Mouse (Mus musculus): ENCODE measurements around the gene Nudt15. TPM values are rescaled to one million over a fixed set of nuclear protein-coding genes. Genes with fewer than 3 reads are reported as not detected.

Gene Nudt15
- polyA plus RNA-seq, 1 experiment from 2014 or later: 6.8 TPM

DNA sequence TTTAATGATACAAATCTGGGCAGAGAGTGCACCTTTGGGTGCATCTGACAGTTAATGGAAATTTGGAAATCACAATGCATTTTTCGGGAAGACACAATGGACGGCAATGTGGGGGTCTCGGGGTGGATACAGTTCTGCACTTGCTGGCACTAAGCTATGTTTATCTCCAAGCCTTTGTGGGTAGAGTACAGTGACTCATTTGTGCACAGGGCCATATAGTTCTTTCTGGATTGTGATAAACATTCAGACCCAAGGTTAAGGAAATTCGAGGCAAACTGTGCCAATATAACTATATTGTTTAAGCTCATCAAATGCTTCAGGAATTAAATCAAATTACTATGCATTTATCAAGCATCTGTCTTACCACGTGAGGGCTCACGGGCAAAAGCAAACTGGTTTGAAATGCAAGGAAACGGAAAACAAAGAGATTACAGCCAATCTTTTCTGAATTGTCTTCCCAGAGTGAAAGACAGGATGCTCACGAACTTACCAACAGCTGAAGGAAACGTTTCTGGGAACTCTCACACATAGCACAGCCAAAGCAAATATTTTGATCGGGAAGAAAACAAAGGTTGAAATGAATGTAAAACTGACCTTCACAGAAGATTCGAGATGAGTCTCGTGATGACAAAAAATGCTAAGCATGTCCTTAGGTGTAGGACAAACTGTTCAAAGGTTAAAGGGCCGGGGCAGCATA is 44.7 kb downstream of the Nudt15 start:
- Histone ChIP-seq H3K27ac (ENCODE audit: low read length) (0 out of 2 replicates have a peak overlapping the region, but pooled peaks have one; percentile 21), H3K4me2 (replicated peaks; ENCODE audit: low read depth, low read length) (no peak overlapping the region), H3K9me3 (ENCODE audit: control insufficient read depth, low read depth, low read length) (no peaks in the 10 kb centered on the region), H3K9ac (replicated peaks; ENCODE audit: low read depth, low read length) (no peak overlapping the region), H3K27me3 (ENCODE audit: control insufficient read depth, insufficient read depth, low read length) (no peaks in the 10 kb centered on the region), H3K4me1 (ENCODE audit: control insufficient read depth, insufficient read depth, low read length) (0 out of 2 replicates have a peak, but pooled peaks cover 2% of the 10 kb centered on the region), H3K4me3 (ENCODE audit: low read depth, low read length) (no peak overlapping the region), H3K36me3 (ENCODE audit: control insufficient read depth, insufficient read depth, low read length) (no peaks in the 10 kb centered on the region)
- WGBS: 60% methylated on average over 13 of the region's 13 CpGs
- no peak; the same call in 1 of the 2 replicates for ATAC-seq (ENCODE audit: insufficient number of reproducible peaks, insufficient read depth, low FRiP score, low read depth)

- no peaks in the 10 kb centered on the region for H3K27me3 ChIP-seq (ENCODE audit: control insufficient read depth, insufficient read depth, low read length)
- no peaks in the 10 kb centered on the region for H3K36me3 ChIP-seq (ENCODE audit: control insufficient read depth, insufficient read depth, low read length)
- H3K27ac ChIP-seq (ENCODE audit: low read length): peak overlapping the region; percentile 16; the same call in 1 of the 2 replicates
- H3K9ac ChIP-seq (replicated peaks; ENCODE audit: low read depth, low read length): no peak overlapping the region
- WGBS: 39% methylated on average over 7 of the region's 7 CpGs
- H3K4me1 ChIP-seq (ENCODE audit: control insufficient read depth, insufficient read depth, low read length): 0 out of 2 replicates have a peak, but pooled peaks cover 2% of the 10 kb centered on the region
- H3K9me3 ChIP-seq (ENCODE audit: control insufficient read depth, low read depth, low read length): no peaks in the 10 kb centered on the region
- ATAC-seq (ENCODE audit: insufficient number of reproducible peaks, insufficient read depth, low FRiP score, low read depth): 0 out of 2 replicates have a peak, but pooled peaks have one; percentile 35
- no peak overlapping the region for H3K4me3 ChIP-seq (ENCODE audit: low read depth, low read length)
- no peak overlapping the region for H3K4me2 ChIP-seq (replicated peaks; ENCODE audit: low read depth, low read length)
These were observed 45.4 kb downstream of the Nudt15 start for GRCm38 (mm10) chr14:73502591-73503184.

DNA sequence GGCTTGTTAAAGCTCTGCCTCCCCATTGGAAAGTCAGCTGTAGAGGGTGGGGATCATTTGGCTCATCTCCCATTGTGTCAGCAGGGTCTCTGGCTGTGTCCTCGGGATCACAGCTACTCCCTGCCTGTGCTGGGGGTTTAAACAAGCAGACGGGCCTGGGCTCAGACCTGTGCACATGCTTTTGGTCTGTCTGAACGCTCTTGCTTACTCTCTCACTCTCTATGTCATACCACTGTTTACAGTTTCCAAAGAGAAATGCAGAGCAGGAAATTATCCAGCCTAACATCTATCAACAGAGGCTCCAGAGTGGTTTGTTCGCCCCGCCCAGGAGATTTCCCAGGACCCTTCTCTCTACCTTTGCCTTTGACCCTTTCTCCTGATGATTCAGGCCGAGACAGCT is 46.3 kb downstream of the Nudt15 start:
- Histone ChIP-seq H3K9ac (replicated peaks; ENCODE audit: low read depth, low read length) (no peak overlapping the region), H3K4me2 (replicated peaks; ENCODE audit: low read depth, low read length) (no peak overlapping the region), H3K27ac (ENCODE audit: low read length) (no peak overlapping the region), H3K4me1 (ENCODE audit: control insufficient read depth, insufficient read depth, low read length) (0 out of 2 replicates have a peak, but pooled peaks cover 2% of the 10 kb centered on the region), H3K4me3 (ENCODE audit: low read depth, low read length) (no peak overlapping the region), H3K9me3 (ENCODE audit: control insufficient read depth, low read depth, low read length) (no peaks in the 10 kb centered on the region), H3K36me3 (ENCODE audit: control insufficient read depth, insufficient read depth, low read length) (no peaks in the 10 kb centered on the region), H3K27me3 (ENCODE audit: control insufficient read depth, insufficient read depth, low read length) (no peaks in the 10 kb centered on the region)
- no peak for ATAC-seq (ENCODE audit: insufficient number of reproducible peaks, insufficient read depth, low FRiP score, low read depth)
- 49% methylated on average over 6 of the region's 6 CpGs for WGBS

- no peaks in the 10 kb centered on the region for H3K36me3 ChIP-seq (ENCODE audit: control insufficient read depth, insufficient read depth, low read length)
- no peak overlapping the region for H3K9ac ChIP-seq (replicated peaks; ENCODE audit: low read depth, low read length)
- 0 out of 2 replicates have a peak, but pooled peaks cover 2% of the 10 kb centered on the region for H3K4me1 ChIP-seq (ENCODE audit: control insufficient read depth, insufficient read depth, low read length)
- no peak overlapping the region for H3K4me3 ChIP-seq (ENCODE audit: low read depth, low read length)
- H3K27ac ChIP-seq (ENCODE audit: low read length): no peak overlapping the region
- 90% methylated on average over 9 of the region's 9 CpGs for WGBS
- H3K4me2 ChIP-seq (replicated peaks; ENCODE audit: low read depth, low read length): no peak overlapping the region
- no peaks in the 10 kb centered on the region for H3K27me3 ChIP-seq (ENCODE audit: control insufficient read depth, insufficient read depth, low read length)
- no peaks in the 10 kb centered on the region for H3K9me3 ChIP-seq (ENCODE audit: control insufficient read depth, low read depth, low read length)
- ATAC-seq (ENCODE audit: insufficient number of reproducible peaks, insufficient read depth, low FRiP score, low read depth): no peak
These were observed 46.8 kb downstream of the Nudt15 start for GRCm38 (mm10) chr14:73501283-73501682.

GRCm38 (mm10) chr14:73495753-73496152 is 52.3 kb downstream of the Nudt15 start:
- Histone ChIP-seq H3K4me1 (ENCODE audit: control insufficient read depth, insufficient read depth, low read length) (no peaks in the 10 kb centered on the region), H3K27me3 (ENCODE audit: control insufficient read depth, insufficient read depth, low read length) (no peaks in the 10 kb centered on the region), H3K27ac (ENCODE audit: low read length) (no peak overlapping the region), H3K9me3 (ENCODE audit: control insufficient read depth, low read depth, low read length) (peaks cover 3% of the 10 kb centered on the region; the same call in 1 of the 2 replicates), H3K9ac (replicated peaks; ENCODE audit: low read depth, low read length) (no peak overlapping the region), H3K36me3 (ENCODE audit: control insufficient read depth, insufficient read depth, low read length) (no peaks in the 10 kb centered on the region), H3K4me2 (replicated peaks; ENCODE audit: low read depth, low read length) (no peak overlapping the region), H3K4me3 (ENCODE audit: low read depth, low read length) (no peak overlapping the region)
- 72% methylated on average over 7 of the region's 7 CpGs for WGBS
- ATAC-seq (ENCODE audit: insufficient number of reproducible peaks, insufficient read depth, low FRiP score, low read depth): no peak

DNA sequence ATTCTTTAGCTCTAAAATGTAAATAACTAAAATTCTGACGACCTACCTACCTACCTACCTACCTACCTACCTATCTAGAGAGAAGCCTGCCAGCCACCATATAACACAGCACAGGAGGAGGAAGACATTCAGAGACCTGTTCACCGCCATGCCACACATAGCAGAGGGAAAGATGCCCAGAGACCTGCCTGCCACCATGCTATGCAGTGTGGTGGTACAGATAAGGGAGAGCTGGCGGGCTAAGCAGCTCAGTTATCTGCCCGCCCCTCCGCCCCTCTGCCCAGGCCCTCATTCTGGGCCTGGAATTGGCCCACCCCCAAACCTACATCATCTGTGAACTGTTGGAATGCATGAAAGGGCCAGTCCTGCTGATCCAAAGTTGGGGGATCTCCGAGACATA is 53.9 kb downstream of the Nudt15 start:
- ATAC-seq (ENCODE audit: insufficient number of reproducible peaks, insufficient read depth, low FRiP score, low read depth): no peak
- H3K27ac ChIP-seq (ENCODE audit: low read length): no peak overlapping the region
- H3K4me1 ChIP-seq (ENCODE audit: control insufficient read depth, insufficient read depth, low read length): no peaks in the 10 kb centered on the region
- WGBS: 76% methylated on average over 6 of the region's 6 CpGs
- no peak overlapping the region for H3K9ac ChIP-seq (replicated peaks; ENCODE audit: low read depth, low read length)
- no peaks in the 10 kb centered on the region for H3K36me3 ChIP-seq (ENCODE audit: control insufficient read depth, insufficient read depth, low read length)
- no peak overlapping the region for H3K4me3 ChIP-seq (ENCODE audit: low read depth, low read length)
- H3K9me3 ChIP-seq (ENCODE audit: control insufficient read depth, low read depth, low read length): peaks cover 3% of the 10 kb centered on the region; the same call in 1 of the 2 replicates
- H3K27me3 ChIP-seq (ENCODE audit: control insufficient read depth, insufficient read depth, low read length): no peaks in the 10 kb centered on the region
- H3K4me2 ChIP-seq (replicated peaks; ENCODE audit: low read depth, low read length): no peak overlapping the region

DNA sequence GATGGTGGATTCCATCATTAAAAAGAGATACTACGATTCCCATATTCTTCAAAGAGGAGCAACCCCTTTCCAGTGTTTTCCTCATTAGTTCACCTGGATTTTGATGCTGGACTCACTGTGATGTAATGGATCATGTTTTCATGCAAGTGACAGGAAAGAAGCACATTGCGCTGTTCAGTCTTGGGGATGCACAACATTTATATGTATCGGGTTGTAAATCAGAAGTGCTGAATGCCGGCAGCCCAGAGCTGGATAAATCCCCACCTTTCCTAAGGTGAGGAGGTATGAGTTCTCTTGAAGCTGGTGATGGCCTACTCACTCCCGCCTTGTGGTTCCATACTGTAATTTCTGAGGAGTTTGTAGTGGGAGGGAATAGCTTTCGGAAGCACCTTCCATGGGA is 54.7 kb downstream of the Nudt15 start:
- no peak overlapping the region for H3K9ac ChIP-seq (replicated peaks; ENCODE audit: low read depth, low read length)
- no peaks in the 10 kb centered on the region for H3K27me3 ChIP-seq (ENCODE audit: control insufficient read depth, insufficient read depth, low read length)
- peaks cover 3% of the 10 kb centered on the region; the same call in 1 of the 2 replicates for H3K9me3 ChIP-seq (ENCODE audit: control insufficient read depth, low read depth, low read length)
- H3K4me3 ChIP-seq (ENCODE audit: low read depth, low read length): no peak overlapping the region
- no peak for ATAC-seq (ENCODE audit: insufficient number of reproducible peaks, insufficient read depth, low FRiP score, low read depth)
- H3K4me1 ChIP-seq (ENCODE audit: control insufficient read depth, insufficient read depth, low read length): no peaks in the 10 kb centered on the region
- H3K36me3 ChIP-seq (ENCODE audit: control insufficient read depth, insufficient read depth, low read length): no peaks in the 10 kb centered on the region
- H3K27ac ChIP-seq (ENCODE audit: low read length): no peak overlapping the region
- WGBS: 95% methylated on average over 6 of the region's 6 CpGs
- no peak overlapping the region for H3K4me2 ChIP-seq (replicated peaks; ENCODE audit: low read depth, low read length)

- Histone ChIP-seq H3K4me3 (ENCODE audit: low read depth, low read length) (no peak overlapping the region), H3K9me3 (ENCODE audit: control insufficient read depth, low read depth, low read length) (peaks cover 3% of the 10 kb centered on the region; the same call in 1 of the 2 replicates), H3K27ac (ENCODE audit: low read length) (no peak overlapping the region), H3K27me3 (ENCODE audit: control insufficient read depth, insufficient read depth, low read length) (no peaks in the 10 kb centered on the region), H3K4me2 (replicated peaks; ENCODE audit: low read depth, low read length) (no peak overlapping the region), H3K9ac (replicated peaks; ENCODE audit: low read depth, low read length) (no peak overlapping the region), H3K4me1 (ENCODE audit: control insufficient read depth, insufficient read depth, low read length) (no peaks in the 10 kb centered on the region), H3K36me3 (ENCODE audit: control insufficient read depth, insufficient read depth, low read length) (no peaks in the 10 kb centered on the region)
- WGBS: 83% methylated on average over 5 of the region's 5 CpGs
- ATAC-seq (ENCODE audit: insufficient number of reproducible peaks, insufficient read depth, low FRiP score, low read depth): no peak
These were observed 61.4 kb downstream of the Nudt15 start for GRCm38 (mm10) chr14:73486641-73487040.
